Mouse (Mus musculus): ENCODE measurements around the gene Mfap4. TPM values are rescaled to one million over a fixed set of nuclear protein-coding genes. Genes with fewer than 3 reads are reported as not detected.

Mfap4 gene
- polyA plus RNA-seq, 1 experiment from 2014 or later: 11.0 TPM

GRCm38 (mm10) chr11:61533571-61533970 is 48.3 kb downstream of the Mfap4 start:
- ATAC-seq: no peak
- 0 out of 2 replicates have a peak, but pooled peaks cover 6% of the 10 kb centered on the region for H3K27me3 ChIP-seq (replicated peaks)
- no peak overlapping the region for H3K4me3 ChIP-seq
- no peaks in the 10 kb centered on the region for H3K9me3 ChIP-seq (replicated peaks)
- H3K9ac ChIP-seq: no peak overlapping the region
- 41% methylated on average over 5 of the region's 5 CpGs for WGBS (ENCODE audit: insufficient replicate concordance)
- H3K4me2 ChIP-seq: no peak overlapping the region
- 0 out of 2 replicates have a peak, but pooled peaks cover 3% of the 10 kb centered on the region for H3K4me1 ChIP-seq
- no peak overlapping the region for H3K27ac ChIP-seq
- no peaks in the 10 kb centered on the region for H3K36me3 ChIP-seq

GRCm38 (mm10) chr11:61535530-61535929 is 50.3 kb downstream of the Mfap4 start:
- Histone ChIP-seq H3K36me3 (no peaks in the 10 kb centered on the region), H3K4me2 (no peak overlapping the region), H3K4me3 (no peak overlapping the region), H3K9me3 (replicated peaks) (no peaks in the 10 kb centered on the region), H3K4me1 (no peaks in the 10 kb centered on the region), H3K27ac (no peak overlapping the region), H3K9ac (no peak overlapping the region), H3K27me3 (replicated peaks) (0 out of 2 replicates have a peak, but pooled peaks cover 6% of the 10 kb centered on the region)
- 39% methylated on average over 1 of the region's 1 CpGs for WGBS (ENCODE audit: insufficient replicate concordance)
- ATAC-seq: no peak

- 32% methylated on average over 3 of the region's 3 CpGs for WGBS (ENCODE audit: insufficient replicate concordance)
- Histone ChIP-seq H3K27ac (no peak overlapping the region), H3K4me2 (no peak overlapping the region), H3K4me1 (0 out of 2 replicates have a peak, but pooled peaks cover 3% of the 10 kb centered on the region), H3K27me3 (replicated peaks) (0 out of 2 replicates have a peak, but pooled peaks cover 6% of the 10 kb centered on the region), H3K9me3 (replicated peaks) (no peaks in the 10 kb centered on the region), H3K36me3 (no peaks in the 10 kb centered on the region), H3K9ac (no peak overlapping the region), H3K4me3 (no peak overlapping the region)
- ATAC-seq: no peak
Measured at GRCm38 (mm10) chr11:61536952-61537351, 51.7 kb downstream of the Mfap4 start.

- Histone ChIP-seq H3K27ac (no peak overlapping the region), H3K27me3 (replicated peaks) (0 out of 2 replicates have a peak, but pooled peaks cover 6% of the 10 kb centered on the region), H3K9me3 (replicated peaks) (no peaks in the 10 kb centered on the region), H3K36me3 (no peaks in the 10 kb centered on the region), H3K9ac (no peak overlapping the region), H3K4me2 (no peak overlapping the region), H3K4me3 (no peak overlapping the region), H3K4me1 (0 out of 2 replicates have a peak, but pooled peaks cover 3% of the 10 kb centered on the region)
- ATAC-seq: no peak
- 79% methylated on average over 3 of the region's 3 CpGs for WGBS (ENCODE audit: insufficient replicate concordance)
Measured at GRCm38 (mm10) chr11:61537362-61537761, 52.1 kb downstream of the Mfap4 start.

Other genes starting within 250 kb of the Mfap4 start
- 19.5 and 24.5 TPM in 2 replicates for gene Aldh3a2, start 218.0 kb upstream of the Mfap4 start, polyA plus RNA-seq (2016; fragmentation: Nextera tagmentation; extraction: Ambion mirVana)
- 0.12 TPM in 1 of 2 replicates, not detected in the other for gene Slc47a2, start 142.6 kb upstream of the Mfap4 start, polyA plus RNA-seq (2016; fragmentation: Nextera tagmentation; extraction: Ambion mirVana)
- gene Slc47a1, start 107.1 kb upstream of the Mfap4 start, polyA plus RNA-seq (2016; fragmentation: Nextera tagmentation; extraction: Ambion mirVana): 2.5 TPM in 2 replicates
- 0.13 and 0.14 TPM in 2 replicates for gene Rnf112, start 31.3 kb upstream of the Mfap4 start, polyA plus RNA-seq (2016; fragmentation: Nextera tagmentation; extraction: Ambion mirVana)
- gene Mapk7, start 9.0 kb downstream of the Mfap4 start, polyA plus RNA-seq (2016; fragmentation: Nextera tagmentation; extraction: Ambion mirVana): 12.9 and 14.8 TPM in 2 replicates
- 4.8 TPM in 2 replicates for gene B9d1, start 19.7 kb downstream of the Mfap4 start, polyA plus RNA-seq (2016; fragmentation: Nextera tagmentation; extraction: Ambion mirVana)
- 5.2 and 6.2 TPM in 2 replicates for gene Epn2, start 94.3 kb downstream of the Mfap4 start, polyA plus RNA-seq (2016; fragmentation: Nextera tagmentation; extraction: Ambion mirVana)
- 6.4 and 8.8 TPM in 2 replicates for gene Grap, start 167.8 kb downstream of the Mfap4 start, polyA plus RNA-seq (2016; fragmentation: Nextera tagmentation; extraction: Ambion mirVana)
- gene Fam83g, start 198.7 kb downstream of the Mfap4 start, polyA plus RNA-seq (2016; fragmentation: Nextera tagmentation; extraction: Ambion mirVana): 8.2 and 8.5 TPM in 2 replicates
- not detected in 2 replicates for gene Slc5a10, start 235.4 kb downstream of the Mfap4 start, polyA plus RNA-seq (2016; fragmentation: Nextera tagmentation; extraction: Ambion mirVana)

Measured in liver, embryonic 12.5 days (tissue).